Mouse (Mus musculus) cerebellum, adult (tissue): ENCODE measurements around the gene Fbxl17.

ENCODE experiments used
- ATAC-seq: cut with Nextera tagmentation; 2 replicates; pipeline ENCODE4 v1.9.2; 2017; ENCODE audit warnings: mild to moderate bottlenecking, moderate library complexity, mixed read lengths; ENCODE audit not compliant: insufficient number of reproducible peaks, low FRiP score, low TSS enrichment

Gene Fbxl17

GRCm38 (mm10) chr17:63073342-63073741, 426.5 kb downstream of the Fbxl17 start:
- ATAC-seq, result no peak

GRCm38 (mm10) chr17:63071134-63071923, 428.5 kb downstream of the Fbxl17 start:
- ATAC-seq, result no peak

GRCm38 (mm10) chr17:63070161-63070761, 429.6 kb downstream of the Fbxl17 start:
- ATAC-seq, result no peak

GRCm38 (mm10) chr17:63062785-63063184, 437.0 kb downstream of the Fbxl17 start:
- no peak for ATAC-seq

- no peak for ATAC-seq
Measured at GRCm38 (mm10) chr17:63061786-63062185, 438.0 kb downstream of the Fbxl17 start.

- ATAC-seq, result no peak
Measured at GRCm38 (mm10) chr17:63060814-63061213, 439.0 kb downstream of the Fbxl17 start.

GRCm38 (mm10) chr17:63057740-63058388, 442.0 kb downstream of the Fbxl17 start:
- ATAC-seq, result no peak

- ATAC-seq, result no peak
Measured at GRCm38 (mm10) chr17:63056976-63057375, 442.8 kb downstream of the Fbxl17 start.

GRCm38 (mm10) chr17:63053311-63053710, 446.5 kb downstream of the Fbxl17 start:
- ATAC-seq, result no peak

- ATAC-seq, result no peak
Measured at GRCm38 (mm10) chr17:63046401-63046800, 453.4 kb downstream of the Fbxl17 start.

GRCm38 (mm10) chr17:63045297-63045696, 454.5 kb downstream of the Fbxl17 start:
- no peak for ATAC-seq

- no peak for ATAC-seq
Measured at GRCm38 (mm10) chr17:63043046-63043675, 456.7 kb downstream of the Fbxl17 start.

GRCm38 (mm10) chr17:63037562-63037961, 462.3 kb downstream of the Fbxl17 start:
- no peak for ATAC-seq

GRCm38 (mm10) chr17:63033141-63033540, 466.7 kb downstream of the Fbxl17 start:
- ATAC-seq, result no peak

GRCm38 (mm10) chr17:63029105-63029504, 470.7 kb downstream of the Fbxl17 start:
- ATAC-seq, result no peak

GRCm38 (mm10) chr17:63025238-63025637, 474.6 kb downstream of the Fbxl17 start:
- ATAC-seq, result no peak

- no peak for ATAC-seq
Measured at GRCm38 (mm10) chr17:63017605-63018167, 482.1 kb downstream of the Fbxl17 start.

- no peak for ATAC-seq
Measured at GRCm38 (mm10) chr17:63012571-63012923, 487.3 kb downstream of the Fbxl17 start.

- 0 out of 2 replicates have a peak, but pooled peaks have one; percentile 5 for ATAC-seq
Measured at GRCm38 (mm10) chr17:63011893-63012570, 487.8 kb downstream of the Fbxl17 start.

- ATAC-seq, result no peak
Measured at GRCm38 (mm10) chr17:63010830-63011229, 489.0 kb downstream of the Fbxl17 start.
